Mouse (Mus musculus) gastrocnemius, postnatal 14 days (tissue): ENCODE measurements around the gene Bid. TPM values are rescaled to one million over a fixed set of nuclear protein-coding genes. Genes with fewer than 3 reads are reported as not detected.
"Not testable (repeated sequence)": the region's sequence is repeated elsewhere in the genome, so short reads cannot be mapped to it uniquely, and the experiment has no call there.

ENCODE experiments used
- DNase-seq: peaks from one replicate; pipeline ENCODE4 v3.0.0; 2021; ENCODE audit warnings: mixed read lengths
- intact Hi-C: fragments of 180-260 bp; cut with DNase I; formaldehyde crosslinking; loops from one replicate; pipeline ENCODE4 v1.15.1; 2025; ENCODE audit warnings: low total_unique reads
- total RNA-seq, 2 experiments: library from RNA; stranded (reverse); gene quantifications; 2 replicates each; pipeline ENCODE4 v1.2.3; 2021

Bid gene
- total RNA-seq, 2 experiments from 2014 or later: 1.8 to 2.3 TPM

GRCm38 (mm10) chr6:120911213-120912007, 5.2 kb downstream of the Bid start:
- intact Hi-C loops: no loop called here
- no peak for DNase-seq

- no peak for DNase-seq
- intact Hi-C loops: loop anchor here (5.0 kb wide), 1 partner anchor 48 kb away; no protein-coding TSS in a partner anchor
Measured at GRCm38 (mm10) chr6:120909501-120909900, 7.2 kb downstream of the Bid start.

DNA sequence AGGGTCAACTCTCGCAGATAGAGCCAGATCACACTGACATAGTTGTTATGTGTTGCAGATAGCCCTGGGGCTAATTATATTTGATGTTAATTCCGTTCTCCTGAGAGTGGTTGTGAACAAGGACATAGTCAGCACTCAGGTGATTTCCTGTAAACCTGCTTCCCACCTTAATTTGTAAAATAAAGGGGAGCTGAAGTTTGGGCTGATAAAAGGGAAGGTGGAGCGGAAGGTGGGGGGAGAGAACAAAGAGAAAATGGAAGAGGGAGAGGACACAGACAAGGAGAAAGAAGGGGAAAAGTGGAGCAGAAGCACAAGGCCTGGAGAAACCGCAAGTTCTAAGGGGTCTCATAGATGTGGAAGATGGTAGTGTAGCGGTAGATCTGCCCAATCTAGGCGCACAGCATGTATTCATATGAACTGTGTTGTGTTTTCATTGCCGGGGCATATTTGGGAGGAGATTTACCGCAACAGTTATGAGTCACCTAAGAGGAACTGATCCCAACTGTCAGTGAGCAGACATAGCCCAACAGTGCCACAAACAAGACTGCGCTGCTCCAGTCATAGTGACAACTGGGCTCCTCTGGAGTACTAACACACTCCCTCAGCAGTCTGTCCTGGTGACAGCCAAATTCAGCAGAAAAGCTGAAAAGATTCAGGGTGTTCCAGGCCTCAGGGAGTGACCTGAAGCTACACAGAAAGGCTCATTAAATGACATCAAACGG, 8.6 kb downstream of the Bid start:
- DNase-seq: not testable (repeated sequence)
- intact Hi-C loops: loop anchor here (5.0 kb wide), 1 partner anchor 49 kb away; no protein-coding TSS in a partner anchor

- no peak for DNase-seq
- intact Hi-C loops: loop anchor here (5.0 kb wide), 1 partner anchor 51 kb away; no protein-coding TSS in a partner anchor
Measured at GRCm38 (mm10) chr6:120906521-120906920, 10.1 kb downstream of the Bid start.

GRCm38 (mm10) chr6:120905111-120905510, 11.5 kb downstream of the Bid start:
- DNase-seq: no peak
- intact Hi-C loops: loop anchor here (5.0 kb wide), 1 partner anchor 52 kb away; no protein-coding TSS in a partner anchor

DNA sequence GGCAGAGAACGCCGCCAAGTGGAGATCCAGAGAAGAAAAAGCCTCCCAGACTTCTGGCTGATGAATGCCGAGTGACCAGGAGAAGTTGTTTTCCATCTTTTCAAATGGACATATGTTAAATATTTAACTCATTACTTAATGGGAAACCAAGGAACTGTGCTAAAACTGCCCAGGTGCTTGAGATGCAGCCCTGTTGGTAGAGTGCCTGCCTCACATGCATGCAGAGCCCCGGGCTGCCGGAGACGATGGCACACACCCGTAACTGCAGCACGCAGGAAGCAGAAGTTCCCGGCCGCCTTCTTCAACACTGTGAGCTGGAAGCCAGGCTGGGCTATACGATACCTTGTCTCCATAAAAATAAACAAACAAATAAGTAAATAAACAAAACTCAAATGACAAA, 12.7 kb downstream of the Bid start:
- intact Hi-C loops: loop anchor here (5.0 kb wide), 1 partner anchor 273 kb away; no protein-coding TSS in a partner anchor
- no peak for DNase-seq

GRCm38 (mm10) chr6:120903450-120903912, 13.2 kb downstream of the Bid start:
- intact Hi-C loops: loop anchor here (5.0 kb wide), 1 partner anchor 274 kb away; no protein-coding TSS in a partner anchor
- no peak for DNase-seq

GRCm38 (mm10) chr6:120901776-120902645, 14.6 kb downstream of the Bid start:
- DNase-seq: no peak

DNA sequence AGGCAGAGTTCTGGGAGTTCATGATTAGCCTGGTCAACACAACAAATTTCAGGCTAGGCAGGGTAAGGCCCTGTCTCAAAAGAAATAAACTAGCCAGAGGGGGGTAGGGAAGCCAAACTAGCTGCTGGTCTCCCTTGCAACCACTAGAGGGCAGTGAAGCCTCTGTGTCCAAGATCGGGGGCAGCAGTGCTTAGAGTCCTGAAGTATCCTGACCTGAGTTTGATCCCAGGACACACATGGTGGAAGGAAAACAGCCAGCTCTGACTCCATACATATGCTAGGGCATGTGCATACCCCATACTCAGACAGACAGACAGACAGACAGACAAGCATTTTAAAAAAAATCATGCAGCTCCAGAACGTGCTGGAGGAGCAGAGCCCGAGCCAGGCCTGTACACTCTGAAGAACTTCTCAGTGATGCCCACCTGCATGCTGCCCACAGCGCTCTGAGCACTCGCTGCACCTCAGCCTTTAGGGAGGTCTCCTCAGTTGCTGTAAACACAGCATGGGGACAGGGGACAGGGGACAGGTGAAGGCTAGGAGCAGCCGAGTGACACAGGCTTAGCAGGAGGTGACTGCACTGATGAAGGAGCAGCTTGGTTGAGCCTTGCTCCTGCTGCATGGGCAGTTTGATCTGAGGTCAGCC, 18.3 kb downstream of the Bid start:
- peak; percentile 41 for DNase-seq
- intact Hi-C loops: no loop called here

More at GRCm38 (mm10) chr6:120901776-120902645, 14.6 kb downstream of the Bid start:
- intact Hi-C loops: loop anchor here (5.0 kb wide), 1 partner anchor 275 kb away; no protein-coding TSS in a partner anchor

DNA sequence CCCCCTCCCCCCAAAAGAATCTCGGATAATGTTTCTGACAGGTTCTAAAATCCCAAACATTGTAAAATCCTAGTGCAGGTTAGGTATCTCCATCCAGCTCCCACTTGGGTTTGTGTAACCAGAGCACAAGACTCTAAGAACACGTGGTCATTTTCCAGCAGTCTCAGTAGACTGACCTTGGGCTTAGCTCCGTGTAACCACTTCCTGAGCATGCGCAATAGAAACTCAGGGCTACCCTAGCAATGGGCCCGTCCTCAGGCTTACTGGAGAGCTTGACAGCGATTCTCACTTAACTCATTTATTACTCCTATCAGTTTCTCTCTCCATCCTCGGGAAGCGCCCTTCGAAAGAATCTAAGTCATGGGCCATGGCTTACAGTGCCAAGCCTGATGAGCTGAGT, 22.1 kb downstream of the Bid start:
- DNase-seq: no peak
- intact Hi-C loops: no loop called here

- no peak for DNase-seq
- intact Hi-C loops: no loop called here
Measured at GRCm38 (mm10) chr6:120894089-120894488, 22.6 kb downstream of the Bid start.

DNA sequence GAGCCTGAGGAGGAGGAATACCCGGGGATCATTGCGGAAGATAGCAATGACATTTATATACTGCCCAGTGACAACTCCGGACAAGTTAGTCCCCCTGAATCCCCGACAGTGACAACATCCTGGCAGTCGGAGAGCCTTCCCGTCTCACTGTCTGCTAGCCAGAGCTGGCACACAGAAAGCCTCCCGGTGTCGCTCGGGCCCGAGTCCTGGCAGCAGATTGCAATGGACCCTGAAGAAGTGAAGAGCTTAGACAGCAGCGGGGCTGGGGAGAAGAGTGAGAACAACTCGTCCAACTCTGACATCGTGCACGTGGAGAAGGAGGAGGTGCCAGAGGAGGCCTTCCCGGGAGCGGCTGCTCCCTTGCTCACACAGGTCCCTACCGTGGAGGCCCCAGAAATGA, 30.0 kb downstream of the Bid start:
- DNase-seq: no peak

GRCm38 (mm10) chr6:120884436-120884835, 32.2 kb downstream of the Bid start:
- intact Hi-C loops: no loop called here

More for the DNA sequence above, 30.0 kb downstream of the Bid start:
- intact Hi-C loops: no loop called here

GRCm38 (mm10) chr6:120879046-120879445, 37.6 kb downstream of the Bid start:
- intact Hi-C loops: no loop called here
- no peak for DNase-seq

More at GRCm38 (mm10) chr6:120884436-120884835, 32.2 kb downstream of the Bid start:
- no peak for DNase-seq

GRCm38 (mm10) chr6:120873874-120874273, 42.8 kb downstream of the Bid start:
- DNase-seq: no peak
- intact Hi-C loops: no loop called here

- intact Hi-C loops: no loop called here
Measured at GRCm38 (mm10) chr6:120871286-120871685, 45.4 kb downstream of the Bid start.

GRCm38 (mm10) chr6:120868824-120869223, 47.8 kb downstream of the Bid start:
- intact Hi-C loops: no loop called here
- DNase-seq: no peak

More at GRCm38 (mm10) chr6:120871286-120871685, 45.4 kb downstream of the Bid start:
- DNase-seq: no peak

DNA sequence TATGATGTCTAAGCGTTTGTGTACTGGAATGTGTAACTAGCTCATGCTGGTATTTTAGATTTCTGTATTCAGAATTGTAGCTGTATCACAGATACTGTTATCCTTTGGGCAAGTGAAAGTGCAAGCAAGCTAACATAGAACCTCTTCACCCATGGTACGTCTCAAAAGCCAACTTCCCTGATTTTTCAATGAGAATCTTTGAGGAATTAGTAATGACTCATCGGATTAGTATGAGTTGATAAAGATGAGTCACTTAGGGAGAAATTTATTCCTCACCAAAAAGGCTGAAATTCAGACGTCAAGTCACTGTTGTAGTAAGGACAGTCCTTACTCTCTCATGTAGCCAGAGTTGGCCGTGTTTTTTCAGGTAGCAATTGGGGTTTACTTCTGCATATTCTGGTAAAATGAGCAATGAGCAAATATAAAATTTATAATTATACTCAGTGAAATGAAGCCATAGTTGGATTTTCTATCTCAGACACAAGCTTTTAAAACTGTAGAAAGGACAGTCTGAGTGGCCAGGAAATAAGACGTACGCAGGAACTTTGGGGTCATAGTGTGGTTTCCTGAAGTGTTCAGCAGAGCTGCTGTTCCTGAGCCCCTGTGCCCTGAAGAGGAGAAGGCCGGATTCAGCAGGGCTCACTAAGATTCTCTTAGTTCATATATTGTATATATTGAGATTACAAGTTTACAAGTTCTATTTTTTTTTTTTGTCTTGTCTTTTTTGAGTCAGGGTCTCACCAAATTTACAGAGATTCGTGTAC, 50.4 kb downstream of the Bid start:
- intact Hi-C loops: no loop called here
- no peak for DNase-seq
